Mouse (Mus musculus) kidney, embryonic 14.5 days (tissue): ENCODE measurements at regions not wholly inside any gene's neighbourhood (a gene's known extent, or its start where the extent isn't known, plus 50 kb on each side); places are given as distances from the start of the nearest gene placed in this dataset.
"Not testable (repeated sequence)": the region's sequence is repeated elsewhere in the genome, so short reads cannot be mapped to it uniquely, and the experiment has no call there.

ENCODE experiments used
- ATAC-seq: fragments of 200-750 bp; cut with Nextera tagmentation; 2 replicates; pipeline ENCODE4 v1.8.0; 2017; ENCODE audit warnings: moderate number of reproducible peaks, mild to moderate bottlenecking, moderate TSS enrichment, moderate library complexity; ENCODE audit not compliant: low FRiP score, low TSS enrichment
- H3K27ac ChIP-seq: fragments of 300-500 bp; sonication (generic); 2 replicates; pipeline ENCODE4 v1.5.1; 2014; ENCODE audit warnings: low read depth, mild to moderate bottlenecking, low read length, moderate library complexity, mixed read lengths
- H3K27me3 ChIP-seq: fragments of 300-500 bp; sonication (generic); 2 replicates; pipeline ENCODE4 v1.6.1; 2014; ENCODE audit warnings: mild to moderate bottlenecking, low read length; ENCODE audit not compliant: control insufficient read depth, insufficient read depth
- H3K36me3 ChIP-seq: fragments of 300-500 bp; sonication (generic); 2 replicates; pipeline ENCODE4 v1.6.1; 2014; ENCODE audit warnings: low read length, mixed read lengths; ENCODE audit not compliant: control insufficient read depth, insufficient read depth
- H3K4me1 ChIP-seq: fragments of 300-500 bp; sonication (generic); 2 replicates; pipeline ENCODE4 v1.6.1; 2014; ENCODE audit warnings: low read length, mixed read lengths; ENCODE audit not compliant: control insufficient read depth, insufficient read depth
- H3K4me2 ChIP-seq: fragments of 300-500 bp; sonication (generic); replicated peaks from 2 replicates; pipeline ENCODE4 v1.6.1; 2014; ENCODE audit warnings: low read depth, mild to moderate bottlenecking, low read length
- H3K4me3 ChIP-seq: fragments of 300-500 bp; sonication (generic); 2 replicates; pipeline ENCODE4 v1.5.1; 2014; ENCODE audit warnings: mild to moderate bottlenecking, low read length
- H3K9ac ChIP-seq: fragments of 300-500 bp; sonication (generic); 2 replicates; pipeline ENCODE4 v1.6.1; 2014; ENCODE audit warnings: low read depth, mild to moderate bottlenecking, low read length, moderate library complexity
- H3K9me3 ChIP-seq: fragments of 300-500 bp; sonication (generic); 2 replicates; pipeline ENCODE4 v1.6.1; 2016; ENCODE audit warnings: low read length; ENCODE audit not compliant: control insufficient read depth
- WGBS: fragments of 180-500 bp; shearing (Covaris S2); extraction: QIAGEN DNeasy Blood & Tissue Kit; methylation state at CpG from one replicate; pipeline ENCODE4 v1.1.7; 2014; 5-methylcytosine and 5-hydroxymethylcytosine counted together

DNA sequence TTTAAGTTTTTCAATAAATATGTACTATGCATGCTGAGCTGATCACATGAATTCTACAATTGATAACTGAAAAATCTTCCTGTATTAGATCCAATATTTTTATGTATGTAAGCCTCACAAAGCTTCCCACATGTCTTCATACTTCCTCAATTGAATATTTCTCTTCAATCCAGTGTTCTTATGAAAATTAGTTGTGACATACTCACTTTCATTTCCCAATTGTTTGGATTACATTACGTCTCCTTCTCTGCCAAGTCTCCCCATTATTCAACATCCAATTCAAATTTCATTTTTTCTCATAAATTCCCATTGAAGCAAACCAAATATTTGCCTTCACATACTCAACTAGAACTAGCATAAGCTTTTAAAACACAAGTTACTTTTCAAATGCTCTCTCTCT lies 76.3 kb upstream of the Gucy1a1 start:
- H3K9ac ChIP-seq: no peak overlapping the region
- 88% methylated on average over 1 of the region's 1 CpGs for WGBS
- no peak overlapping the region for H3K4me3 ChIP-seq

DNA sequence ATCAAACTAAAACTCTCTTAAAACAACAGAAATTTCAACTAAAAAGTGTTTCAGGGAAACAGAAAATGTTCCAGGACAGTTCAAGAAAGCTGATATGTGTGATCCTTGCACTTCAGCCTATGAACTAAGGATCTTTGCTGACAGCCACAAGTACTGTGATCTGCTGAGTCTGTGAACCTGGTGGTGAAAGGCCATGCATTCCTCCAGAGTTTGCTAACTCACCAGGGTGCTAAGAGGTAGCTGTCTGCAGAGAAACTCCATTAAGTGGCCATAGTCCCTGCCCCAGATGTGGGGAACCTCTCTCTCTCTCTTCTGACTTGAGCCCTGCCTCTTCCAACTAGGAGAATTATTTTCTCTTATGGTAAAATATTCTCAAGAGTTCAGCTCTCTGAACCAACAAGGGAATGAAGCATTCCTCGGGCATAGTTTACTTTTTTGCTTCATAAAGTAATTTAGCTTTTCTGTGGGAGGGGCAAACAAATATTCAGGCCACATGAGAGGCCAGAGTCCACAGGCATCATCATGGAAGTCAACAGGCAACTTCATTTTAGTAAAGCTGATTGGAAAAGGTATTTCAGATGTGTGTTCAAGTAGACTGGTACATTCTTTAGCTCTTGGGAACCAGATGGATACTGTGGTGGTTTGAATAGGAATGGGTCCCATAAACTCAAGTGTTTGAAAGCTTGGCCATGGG lies 73.8 kb upstream of the Gucy1a1 start:
- not testable (repeated sequence) for H3K4me2 ChIP-seq, H3K4me1 ChIP-seq, H3K27me3 ChIP-seq, H3K27ac ChIP-seq, ATAC-seq, H3K9me3 ChIP-seq, H3K9ac ChIP-seq, H3K36me3 ChIP-seq, H3K4me3 ChIP-seq
- 55% methylated on average over 1 of the region's 1 CpGs for WGBS

More for the DNA sequence above, 76.3 kb upstream of the Gucy1a1 start:
- H3K4me1 ChIP-seq: no peaks in the 10 kb centered on the region
- no peaks in the 10 kb centered on the region for H3K36me3 ChIP-seq
- no peaks in the 10 kb centered on the region for H3K27me3 ChIP-seq
- no peak overlapping the region for H3K4me2 ChIP-seq
- H3K27ac ChIP-seq: no peak overlapping the region
- no peak for ATAC-seq
- H3K9me3 ChIP-seq: no peaks in the 10 kb centered on the region

DNA sequence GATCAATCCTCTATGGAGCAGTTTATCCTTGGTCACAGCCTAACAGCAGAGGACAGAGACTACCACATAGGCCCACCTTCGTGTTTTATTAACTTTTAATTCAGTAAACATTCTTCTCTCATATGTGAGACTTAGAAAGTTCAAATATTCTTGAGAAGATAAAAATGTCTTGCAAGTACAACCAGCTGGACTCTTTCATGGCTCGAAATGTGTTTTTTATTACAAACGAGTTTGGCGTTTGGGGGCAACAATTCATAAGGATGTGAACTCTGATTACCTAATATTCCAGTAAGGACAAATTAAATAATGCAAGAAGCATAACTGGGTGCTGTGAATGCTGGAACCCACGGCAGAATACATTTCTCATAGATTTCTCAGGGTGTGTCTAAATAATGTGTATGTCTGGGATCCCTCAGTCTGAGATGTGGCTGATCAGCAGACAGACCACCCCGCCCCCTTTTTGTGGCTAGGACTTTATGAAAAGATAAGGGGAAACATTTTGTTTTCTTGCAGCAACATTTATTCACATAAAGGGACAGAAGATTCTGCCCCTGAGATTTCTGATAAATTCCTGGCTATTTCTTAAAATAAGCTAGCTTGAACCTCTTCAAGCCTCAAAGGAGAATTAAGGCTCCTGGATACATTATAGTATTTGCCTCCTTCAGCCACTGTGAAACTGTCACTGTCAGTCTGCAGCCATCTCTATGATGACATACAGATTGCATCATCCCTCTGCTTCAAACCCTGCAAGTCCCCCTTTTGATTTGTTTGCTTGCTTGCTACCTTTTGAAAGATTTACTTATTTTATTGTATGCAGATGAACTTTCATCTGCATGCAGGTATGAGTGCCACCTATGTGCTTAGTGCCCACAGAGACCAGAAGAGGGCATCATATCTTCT lies 69.2 kb upstream of the Gucy1a1 start:
- WGBS: 62% methylated on average over 6 of the region's 6 CpGs
- Histone ChIP-seq H3K4me1 (no peaks in the 10 kb centered on the region), H3K27me3 (no peaks in the 10 kb centered on the region), H3K4me2 (no peak overlapping the region), H3K9me3 (no peaks in the 10 kb centered on the region), H3K4me3 (no peak overlapping the region), H3K9ac (no peak overlapping the region), H3K36me3 (no peaks in the 10 kb centered on the region), H3K27ac (peak overlapping the region; percentile 24; the same call in 1 of the 2 replicates)
- no peak for ATAC-seq

DNA sequence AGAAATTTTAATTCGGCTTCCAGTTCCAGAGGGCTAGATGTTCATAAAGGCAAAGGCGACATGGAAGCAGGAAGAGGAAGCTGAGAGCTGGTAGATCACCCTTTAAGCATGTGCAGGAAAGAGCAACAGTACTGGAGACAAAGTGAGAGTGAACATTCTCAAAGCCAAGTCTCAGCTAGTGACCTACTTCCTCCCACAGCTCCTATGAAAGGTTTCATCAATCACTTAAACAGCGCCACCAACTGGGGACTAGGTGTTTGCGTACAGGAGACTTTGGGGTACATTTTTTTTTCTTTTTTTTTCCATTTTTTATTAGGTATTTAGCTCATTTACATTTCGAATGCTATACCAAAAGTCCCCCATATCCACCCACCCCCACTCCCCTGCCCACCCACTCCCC lies 61.7 kb upstream of the Gucy1a1 start:
- Histone ChIP-seq H3K27me3 (no peaks in the 10 kb centered on the region), H3K36me3 (no peaks in the 10 kb centered on the region), H3K4me3 (no peak overlapping the region), H3K9me3 (no peaks in the 10 kb centered on the region), H3K4me1 (no peaks in the 10 kb centered on the region), H3K9ac (no peak overlapping the region), H3K27ac (no peak overlapping the region), H3K4me2 (no peak overlapping the region)
- WGBS: 88% methylated on average over 5 of the region's 5 CpGs
- ATAC-seq: no peak
